Mouse (Mus musculus): ENCODE results near the gene Pak2.

The Pak2 gene

GRCm38 (mm10) chr16:31993946-31994345 is 85.2 kb downstream of the Pak2 start:
- no peak for DNase-seq

DNA sequence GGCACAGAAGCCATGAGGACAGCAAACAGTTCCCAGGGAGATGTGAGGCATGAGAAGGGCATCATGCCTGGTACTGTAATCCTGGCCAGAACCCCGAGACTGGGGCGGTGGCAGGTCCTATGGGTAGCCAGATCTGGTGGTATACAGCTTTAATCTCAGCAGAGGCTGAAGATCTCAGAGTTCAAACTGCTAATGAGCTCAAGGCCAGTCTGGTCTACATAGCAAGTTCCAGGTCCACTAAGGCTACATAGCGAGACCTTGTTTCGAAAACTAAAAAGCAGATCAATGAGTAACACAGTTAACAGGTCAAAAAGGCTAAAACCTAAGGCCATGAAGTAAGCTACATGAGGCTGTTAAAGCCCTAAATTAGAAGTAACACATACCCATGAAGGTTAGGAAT is 85.9 kb downstream of the Pak2 start:
- DNase-seq, result no peak

- no peak for DNase-seq
These were observed 87.1 kb downstream of the Pak2 start for GRCm38 (mm10) chr16:31992039-31992438.

GRCm38 (mm10) chr16:31980946-31981345 is 98.2 kb downstream of the Pak2 start:
- DNase-seq, result no peak

DNA sequence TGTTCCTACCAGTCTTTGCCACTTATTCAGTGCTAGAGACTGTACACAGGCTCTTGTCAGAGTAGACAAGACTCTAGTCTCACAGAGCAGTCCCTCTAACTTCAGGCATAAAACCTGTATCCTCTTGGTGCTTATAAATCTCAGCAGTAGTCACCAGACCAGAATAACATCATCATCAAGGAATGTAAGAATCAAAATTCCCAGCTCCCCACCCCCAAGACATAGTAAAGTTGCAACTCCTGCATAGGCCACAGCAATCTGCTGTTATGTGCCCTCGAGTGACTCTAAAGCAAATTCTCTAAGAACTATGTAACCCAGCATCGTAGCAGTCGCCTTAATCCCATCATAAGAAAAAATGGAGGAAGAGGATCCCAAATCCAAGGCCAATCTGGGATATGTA is 99.6 kb downstream of the Pak2 start:
- DNase-seq, result no peak

- DNase-seq, result no peak
These were observed 103.9 kb downstream of the Pak2 start for GRCm38 (mm10) chr16:31975258-31975657.

Data from layer of hippocampus, adult 9-11 months (tissue).